8 mouse cellular contexts compared by ENCODE assay signal in the genomic region with DNA sequence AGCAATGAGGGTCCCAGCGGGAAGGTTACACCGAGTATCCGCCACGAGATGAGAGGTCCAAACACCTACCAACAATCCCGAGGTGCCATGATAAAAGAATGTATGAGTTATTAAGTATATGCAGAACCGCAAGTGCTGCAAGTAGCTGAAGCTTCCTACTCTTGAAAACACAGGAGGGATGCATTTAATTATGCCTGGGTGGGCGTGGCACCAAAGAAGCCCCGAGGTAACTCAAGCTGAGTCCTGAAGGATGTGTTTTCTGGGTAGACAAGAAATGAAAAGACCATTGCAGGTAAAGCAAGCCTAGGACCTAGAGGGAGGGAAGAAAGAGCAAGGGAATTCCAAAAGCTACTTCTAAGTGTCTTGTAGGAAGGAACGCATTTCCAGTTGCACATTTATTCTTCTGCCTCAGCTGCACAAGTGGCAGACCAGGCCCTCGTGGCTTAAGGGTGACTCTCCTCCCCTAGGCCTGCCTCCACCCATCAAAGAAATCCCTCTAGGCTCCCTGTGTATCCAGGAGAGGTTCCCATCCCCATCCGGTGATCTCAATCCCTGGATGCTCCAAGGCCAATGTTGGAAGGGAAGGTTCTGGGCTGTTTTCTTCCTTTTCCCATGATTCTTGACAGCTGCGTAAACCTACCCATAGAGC.
DNase-seq lines count a peak whose midpoint lies in the region; ATAC-seq lines count a peak whose summit lies in the region.

No protein-coding gene starts in this region.

- H3K27ac ChIP-seq in embryonic facial prominence, embryonic 12.5 days, result peak overlapping the region; percentile 95
- peak overlapping the region; percentile 99 for H3K27ac ChIP-seq in intestine, embryonic 15.5 days
- peak overlapping the region; percentile 94 for H3K27ac ChIP-seq in neural tube, embryonic 13.5 days (replicated peaks)

- peak overlapping the region; percentile 72 for H3K4me2 ChIP-seq in embryonic facial prominence, embryonic 12.5 days (replicated peaks)
- peak overlapping the region; percentile 73 for H3K4me2 ChIP-seq in intestine, embryonic 15.5 days (replicated peaks)
- peak overlapping the region; percentile 68 for H3K4me2 ChIP-seq in neural tube, embryonic 13.5 days

- peak; percentile 12 for DNase-seq in layer of hippocampus, adult 11-12 months (ENCODE audit: low spot score)
- no peak for DNase-seq in layer of hippocampus, postnatal 10 days (ENCODE audit: low spot score in 2 of 2)
- no peak for DNase-seq in thymus, postnatal 10 days (ENCODE audit: low spot score in 2 of 2)
- DNase-seq in gastrocnemius, postnatal 25 days, result no peak
- no peak for DNase-seq in cerebellum, postnatal 14 days

- peak overlapping the region; percentile 73; the same call in 1 of the 2 replicates for H3K9ac ChIP-seq in embryonic facial prominence, embryonic 12.5 days
- peak overlapping the region; percentile 90 for H3K9ac ChIP-seq in intestine, embryonic 15.5 days
- peak overlapping the region; percentile 80 for H3K9ac ChIP-seq in neural tube, embryonic 13.5 days

- no peaks in the 10 kb centered on the region for H3K27me3 ChIP-seq in embryonic facial prominence, embryonic 12.5 days
- no peaks in the 10 kb centered on the region for H3K27me3 ChIP-seq in intestine, embryonic 15.5 days (replicated peaks)
- 0 out of 2 replicates have a peak, but pooled peaks cover 3% of the 10 kb centered on the region for H3K27me3 ChIP-seq in neural tube, embryonic 13.5 days

- no peaks in the 10 kb centered on the region for H3K36me3 ChIP-seq in embryonic facial prominence, embryonic 12.5 days
- no peaks in the 10 kb centered on the region for H3K36me3 ChIP-seq in intestine, embryonic 15.5 days
- no peaks in the 10 kb centered on the region for H3K36me3 ChIP-seq in neural tube, embryonic 13.5 days

- no peak for ATAC-seq in embryonic facial prominence, embryonic 12.5 days (ENCODE audit: insufficient number of reproducible peaks, insufficient read depth, low FRiP score, low TSS enrichment)
- no peak for ATAC-seq in intestine, embryonic 15.5 days
- ATAC-seq in neural tube, embryonic 13.5 days (ENCODE audit: low read depth), result no peak

- H3K4me1 ChIP-seq in embryonic facial prominence, embryonic 12.5 days, result peaks cover 32% of the 10 kb centered on the region
- peaks cover 44% of the 10 kb centered on the region for H3K4me1 ChIP-seq in intestine, embryonic 15.5 days (replicated peaks)
- peaks cover 29% of the 10 kb centered on the region for H3K4me1 ChIP-seq in neural tube, embryonic 13.5 days (replicated peaks)

- 27% methylated on average over 12 of the region's 12 CpGs for WGBS in embryonic facial prominence, embryonic 12.5 days
- WGBS in intestine, embryonic 15.5 days, result 29% methylated on average over 12 of the region's 12 CpGs
- 31% methylated on average over 12 of the region's 12 CpGs for WGBS in neural tube, embryonic 13.5 days

- H3K4me3 ChIP-seq in embryonic facial prominence, embryonic 12.5 days, result peak overlapping the region; percentile 58
- H3K4me3 ChIP-seq in intestine, embryonic 15.5 days (replicated peaks), result peak overlapping the region; percentile 65
- peak overlapping the region; percentile 56 for H3K4me3 ChIP-seq in neural tube, embryonic 13.5 days

- no peaks in the 10 kb centered on the region for H3K9me3 ChIP-seq in embryonic facial prominence, embryonic 12.5 days
- no peaks in the 10 kb centered on the region for H3K9me3 ChIP-seq in intestine, embryonic 15.5 days
- H3K9me3 ChIP-seq in neural tube, embryonic 13.5 days, result no peaks in the 10 kb centered on the region
